Mouse (Mus musculus) forebrain, embryonic 10.5 days (tissue): ENCODE measurements around the gene Duox1. TPM values are rescaled to one million over a fixed set of nuclear protein-coding genes. Genes with fewer than 3 reads are reported as not detected.

Experiments used
- DNase-seq: peaks from one replicate; pipeline ENCODE4 v3.0.0-alpha.2; 2017; ENCODE audit warnings: low spot score; ENCODE audit errors: extremely low spot score
- H3K27ac ChIP-seq: fragments of 300-500 bp; sonication (generic); 2 replicates; pipeline ENCODE4 v1.5.1; 2016; ENCODE audit warnings: mild to moderate bottlenecking
- H3K27me3 ChIP-seq: fragments of 300-500 bp; sonication (generic); 2 replicates; pipeline ENCODE4 v1.6.1; 2016; ENCODE audit warnings: mild to moderate bottlenecking; ENCODE audit not compliant: poor library complexity, severe bottlenecking
- H3K36me3 ChIP-seq: fragments of 300-500 bp; sonication (generic); replicated peaks from 2 replicates; pipeline ENCODE4 v1.6.1; 2016; ENCODE audit warnings: mild to moderate bottlenecking, moderate library complexity
- H3K4me1 ChIP-seq: fragments of 300-500 bp; sonication (generic); 2 replicates; pipeline ENCODE4 v1.6.1; 2016
- H3K4me3 ChIP-seq: fragments of 300-500 bp; sonication (generic); 2 replicates; pipeline ENCODE4 v1.5.1; 2016; ENCODE audit warnings: mild to moderate bottlenecking, moderate library complexity
- H3K9me3 ChIP-seq: fragments of 300-500 bp; sonication (generic); 2 replicates; pipeline ENCODE4 v1.6.1; 2016; ENCODE audit warnings: mild to moderate bottlenecking, moderate library complexity
- WGBS: fragments of 180-500 bp; shearing (Covaris S2); methylation state at CpG from one replicate; pipeline ENCODE4 v1.1.7; 2016; 5-methylcytosine and 5-hydroxymethylcytosine counted together
- polyA plus RNA-seq: library from polyadenylated mRNA; unstranded; fragments of >200 nt; fragmentation: Nextera tagmentation; extraction: Ambion mirVana; gene quantifications from 2 replicates; pipeline ENCODE4 v1.2.1, GENCODE M21; 2016

The Duox1 gene
- polyA plus RNA-seq, 1 experiment from 2014 or later = not detected

GRCm38 (mm10) chr2:122374666-122375331, 59.3 kb downstream of the Duox1 start:
- H3K27me3 ChIP-seq = peaks cover 30% of the 10 kb centered on the region
- DNase-seq = no peak
- peak overlapping the region; percentile 78 for H3K27ac ChIP-seq
- 25% methylated on average over 23 of the region's 23 CpGs for WGBS
- H3K36me3 ChIP-seq = no peaks in the 10 kb centered on the region
- H3K9me3 ChIP-seq = no peaks in the 10 kb centered on the region
- H3K4me1 ChIP-seq = peaks cover 25% of the 10 kb centered on the region
- peak overlapping the region; percentile 75 for H3K4me3 ChIP-seq

- Histone ChIP-seq H3K4me3 (peak overlapping the region; percentile 75), H3K27ac (peak overlapping the region; percentile 92), H3K4me1 (peaks cover 19% of the 10 kb centered on the region), H3K9me3 (no peaks in the 10 kb centered on the region), H3K36me3 (no peaks in the 10 kb centered on the region), H3K27me3 (peaks cover 23% of the 10 kb centered on the region)
- whole genome bisulfite sequencing = under 1% methylated on average over 32 of the region's 32 CpGs
- peak; percentile 96 for DNase-seq
These were observed 60.0 kb downstream of the Duox1 start for GRCm38 (mm10) chr2:122375391-122375991.

GRCm38 (mm10) chr2:122376041-122376561, 60.6 kb downstream of the Duox1 start:
- peaks cover 17% of the 10 kb centered on the region for H3K27me3 ChIP-seq
- no peaks in the 10 kb centered on the region for H3K36me3 ChIP-seq
- peak overlapping the region; percentile 75 for H3K4me3 ChIP-seq
- no peaks in the 10 kb centered on the region for H3K9me3 ChIP-seq
- peaks cover 20% of the 10 kb centered on the region for H3K4me1 ChIP-seq
- under 1% methylated on average over 22 of the region's 22 CpGs for WGBS
- peak overlapping the region; percentile 92 for H3K27ac ChIP-seq
- peak; percentile 73 for DNase-seq

GRCm38 (mm10) chr2:122377215-122377674, 61.8 kb downstream of the Duox1 start:
- peaks cover 20% of the 10 kb centered on the region for H3K4me1 ChIP-seq
- peaks cover 7% of the 10 kb centered on the region; the same call in 1 of the 2 replicates for H3K27me3 ChIP-seq
- peak overlapping the region; percentile 93 for H3K27ac ChIP-seq
- H3K9me3 ChIP-seq = no peaks in the 10 kb centered on the region
- peak overlapping the region; percentile 71 for H3K4me3 ChIP-seq
- peak; percentile 97 for DNase-seq
- no peaks in the 10 kb centered on the region for H3K36me3 ChIP-seq
- WGBS = under 1% methylated on average over 28 of the region's 28 CpGs

- Histone ChIP-seq H3K9me3 (no peaks in the 10 kb centered on the region), H3K27ac (peak overlapping the region; percentile 93), H3K4me1 (peaks cover 20% of the 10 kb centered on the region), H3K27me3 (0 out of 2 replicates have a peak, but pooled peaks cover 5% of the 10 kb centered on the region), H3K4me3 (peak overlapping the region; percentile 71), H3K36me3 (no peaks in the 10 kb centered on the region)
- under 1% methylated on average over 26 of the region's 26 CpGs for WGBS
- DNase-seq = peak; percentile 86
These were observed 62.3 kb downstream of the Duox1 start for GRCm38 (mm10) chr2:122377751-122378246.

GRCm38 (mm10) chr2:122378421-122379291, 63.2 kb downstream of the Duox1 start:
- peak overlapping the region; percentile 71 for H3K4me3 ChIP-seq
- H3K4me1 ChIP-seq = peaks cover 20% of the 10 kb centered on the region
- 0 out of 2 replicates have a peak, but pooled peaks cover 5% of the 10 kb centered on the region for H3K27me3 ChIP-seq
- H3K9me3 ChIP-seq = no peaks in the 10 kb centered on the region
- peak overlapping the region; percentile 93 for H3K27ac ChIP-seq
- WGBS = 22% methylated on average over 8 of the region's 8 CpGs
- DNase-seq = no peak
- no peaks in the 10 kb centered on the region for H3K36me3 ChIP-seq

- DNase-seq = no peak
- Histone ChIP-seq H3K36me3 (no peaks in the 10 kb centered on the region), H3K4me3 (no peak overlapping the region), H3K27me3 (0 out of 2 replicates have a peak, but pooled peaks cover 5% of the 10 kb centered on the region), H3K4me1 (peaks cover 20% of the 10 kb centered on the region), H3K27ac (no peak overlapping the region), H3K9me3 (no peaks in the 10 kb centered on the region)
- WGBS = 65% methylated on average over 2 of the region's 2 CpGs
These were observed 63.8 kb downstream of the Duox1 start for GRCm38 (mm10) chr2:122379292-122379650.

GRCm38 (mm10) chr2:122380768-122381311, 65.4 kb downstream of the Duox1 start:
- Histone ChIP-seq H3K36me3 (no peaks in the 10 kb centered on the region), H3K4me1 (peaks cover 16% of the 10 kb centered on the region), H3K9me3 (no peaks in the 10 kb centered on the region), H3K27ac (peak overlapping the region; percentile 71; the same call in 1 of the 2 replicates), H3K27me3 (0 out of 2 replicates have a peak, but pooled peaks cover 5% of the 10 kb centered on the region), H3K4me3 (peak overlapping the region; percentile 45)
- WGBS = 16% methylated on average over 11 of the region's 11 CpGs
- DNase-seq = peak; percentile 66

- H3K4me3 ChIP-seq = no peak overlapping the region
- DNase-seq = no peak
- no peaks in the 10 kb centered on the region for H3K9me3 ChIP-seq
- H3K4me1 ChIP-seq = peaks cover 13% of the 10 kb centered on the region
- H3K27ac ChIP-seq = no peak overlapping the region
- no peaks in the 10 kb centered on the region for H3K36me3 ChIP-seq
- 80% methylated on average over 16 of the region's 16 CpGs for WGBS
- 0 out of 2 replicates have a peak, but pooled peaks cover 5% of the 10 kb centered on the region for H3K27me3 ChIP-seq
These were observed 66.0 kb downstream of the Duox1 start for GRCm38 (mm10) chr2:122381329-122382103.

GRCm38 (mm10) chr2:122382121-122382520, 66.6 kb downstream of the Duox1 start:
- 86% methylated on average over 6 of the region's 6 CpGs for WGBS
- no peak for DNase-seq
- H3K36me3 ChIP-seq = no peaks in the 10 kb centered on the region
- 0 out of 2 replicates have a peak, but pooled peaks cover 5% of the 10 kb centered on the region for H3K27me3 ChIP-seq
- no peak overlapping the region for H3K27ac ChIP-seq
- no peak overlapping the region for H3K4me3 ChIP-seq
- no peaks in the 10 kb centered on the region for H3K9me3 ChIP-seq
- peaks cover 13% of the 10 kb centered on the region for H3K4me1 ChIP-seq

- Histone ChIP-seq H3K4me3 (no peak overlapping the region), H3K27me3 (no peaks in the 10 kb centered on the region), H3K36me3 (no peaks in the 10 kb centered on the region), H3K27ac (no peak overlapping the region), H3K9me3 (no peaks in the 10 kb centered on the region), H3K4me1 (peaks cover 5% of the 10 kb centered on the region)
- DNase-seq = no peak
- WGBS = 49% methylated on average over 3 of the region's 3 CpGs
These were observed 69.6 kb downstream of the Duox1 start for GRCm38 (mm10) chr2:122385095-122385494.
